Mouse (Mus musculus) embryo, embryonic 10.5 days (tissue): ENCODE data around the gene Tex2.

ENCODE experiments used
- DNase-seq: peaks from one replicate; pipeline ENCODE4 v3.0.0-alpha.2; 2015; ENCODE audit warnings: low spot score

Gene Tex2

DNA sequence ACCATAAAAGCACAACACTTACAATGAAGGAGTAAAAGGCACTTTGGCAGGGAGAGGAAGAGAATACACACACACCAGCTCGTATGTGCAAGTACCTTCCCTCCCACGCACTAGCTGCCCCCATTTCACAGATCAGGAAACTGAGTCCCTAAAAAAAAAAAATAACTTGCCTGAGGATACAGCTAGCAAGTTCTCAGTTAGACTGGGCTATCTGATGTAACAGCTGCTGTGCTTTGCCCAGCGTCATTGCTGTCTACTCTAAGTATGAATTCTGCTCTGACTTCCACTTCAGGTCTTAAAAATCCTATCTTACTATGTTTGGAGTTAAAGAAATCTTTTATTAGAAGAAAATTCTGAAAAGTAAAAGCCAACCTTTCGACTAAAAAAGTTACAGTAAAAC lies 127.6 kb downstream of the Tex2 start:
- no peak for DNase-seq

GRCm38 (mm10) chr11:106484875-106485274 lies 128.3 kb downstream of the Tex2 start:
- no peak for DNase-seq

- DNase-seq = no peak
Observed at GRCm38 (mm10) chr11:106482867-106483266, 130.4 kb downstream of the Tex2 start.

- DNase-seq = no peak
Observed at GRCm38 (mm10) chr11:106481651-106482050, 131.6 kb downstream of the Tex2 start.

- no peak for DNase-seq
Observed at GRCm38 (mm10) chr11:106480530-106480885, 132.7 kb downstream of the Tex2 start.

DNA sequence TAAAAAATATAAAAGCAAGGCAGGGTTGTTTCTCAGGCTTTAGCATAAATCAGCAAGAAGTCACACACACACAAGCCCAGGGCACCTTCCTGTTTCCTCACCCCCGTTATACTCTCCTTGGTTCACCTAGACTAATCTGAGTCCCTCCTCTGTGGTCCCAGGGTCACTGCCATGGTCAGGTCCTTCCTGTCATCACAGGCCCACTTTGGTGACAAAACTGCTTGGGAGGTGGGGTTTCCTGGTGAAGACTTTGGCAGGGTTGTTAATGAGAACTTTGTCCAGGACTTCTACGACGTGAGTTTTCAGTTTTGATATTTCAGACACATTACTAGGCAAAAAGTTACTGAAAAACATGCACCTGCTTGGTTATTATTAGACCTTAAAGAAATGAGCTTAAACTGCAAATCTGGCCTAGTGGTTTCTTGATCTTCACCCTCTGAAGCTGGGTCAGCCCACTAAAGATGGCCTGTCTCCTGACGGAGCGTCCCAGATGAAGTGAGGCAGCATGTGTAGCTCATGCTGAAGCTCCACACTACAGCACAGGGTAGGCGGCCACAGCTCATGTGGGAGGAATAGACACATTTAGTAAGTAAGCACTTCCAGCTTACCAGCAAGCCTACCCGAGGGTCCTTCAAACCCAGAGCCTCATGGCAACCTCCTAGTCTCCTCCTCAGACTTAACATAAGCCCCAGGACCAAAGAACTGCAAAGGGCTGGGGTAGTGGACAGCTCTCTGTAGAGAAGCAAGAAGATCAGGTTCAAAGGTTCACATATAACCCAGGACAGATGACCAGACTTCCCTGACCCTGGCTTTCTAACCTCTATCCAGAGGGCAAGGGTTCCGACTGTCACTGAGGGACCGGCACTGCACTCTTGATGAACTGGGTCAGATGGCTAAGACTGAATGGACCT lies 133.3 kb downstream of the Tex2 start:
- no peak for DNase-seq

- no peak for DNase-seq
Observed at GRCm38 (mm10) chr11:106478745-106479144, 134.5 kb downstream of the Tex2 start.

DNA sequence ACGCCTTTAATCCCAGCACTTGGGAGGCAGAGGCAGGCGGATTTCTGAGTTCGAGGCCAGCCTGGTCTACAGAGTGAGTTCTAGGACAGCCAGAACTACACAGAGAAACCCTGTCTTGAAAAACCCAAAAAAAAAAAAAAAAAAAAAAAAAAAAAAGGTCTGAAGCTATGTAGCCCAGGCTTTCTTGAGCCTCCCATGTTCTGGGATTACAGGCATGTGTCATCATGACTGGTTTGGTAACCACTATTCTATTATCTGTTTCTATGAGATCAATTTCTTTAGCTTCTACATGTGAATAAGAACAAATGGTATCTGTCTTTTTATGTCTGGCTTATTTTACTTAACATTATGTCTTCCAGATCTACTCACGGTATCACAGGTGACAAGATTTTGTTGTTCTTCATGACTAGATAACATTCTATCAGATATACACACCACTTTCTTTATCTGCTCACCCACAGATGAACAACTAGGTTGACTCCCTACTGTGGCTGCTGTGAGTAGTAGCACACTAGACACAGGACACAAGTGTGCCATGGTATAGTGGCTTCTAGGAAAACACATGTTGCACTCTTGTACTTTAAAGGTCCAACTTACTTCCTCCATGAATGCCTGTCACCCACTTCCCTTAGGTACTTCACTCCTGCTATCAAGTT lies 135.6 kb downstream of the Tex2 start:
- no peak for DNase-seq

GRCm38 (mm10) chr11:106475309-106475708 lies 137.9 kb downstream of the Tex2 start:
- DNase-seq = no peak

GRCm38 (mm10) chr11:106471629-106472028 lies 141.6 kb downstream of the Tex2 start:
- no peak for DNase-seq

DNA sequence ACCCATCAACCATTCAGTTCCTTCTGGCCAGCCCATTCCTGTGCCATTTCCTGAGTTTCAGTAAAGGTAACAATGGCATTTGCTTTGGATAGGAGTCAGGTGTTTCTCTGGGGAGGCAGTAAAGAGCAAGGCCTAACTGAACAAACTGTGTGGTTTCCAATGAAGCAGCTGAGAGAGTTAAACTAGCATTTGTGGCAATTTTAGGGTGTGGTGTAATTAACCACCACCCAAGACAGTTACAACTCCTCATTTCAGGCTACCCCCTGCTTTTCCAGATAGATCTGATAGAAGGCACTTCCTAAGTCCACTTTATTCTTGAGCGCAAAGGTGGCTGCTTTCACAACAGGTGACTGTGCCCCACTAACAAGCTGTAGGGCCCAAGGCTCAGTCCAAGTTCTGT lies 144.7 kb downstream of the Tex2 start:
- DNase-seq = no peak

DNA sequence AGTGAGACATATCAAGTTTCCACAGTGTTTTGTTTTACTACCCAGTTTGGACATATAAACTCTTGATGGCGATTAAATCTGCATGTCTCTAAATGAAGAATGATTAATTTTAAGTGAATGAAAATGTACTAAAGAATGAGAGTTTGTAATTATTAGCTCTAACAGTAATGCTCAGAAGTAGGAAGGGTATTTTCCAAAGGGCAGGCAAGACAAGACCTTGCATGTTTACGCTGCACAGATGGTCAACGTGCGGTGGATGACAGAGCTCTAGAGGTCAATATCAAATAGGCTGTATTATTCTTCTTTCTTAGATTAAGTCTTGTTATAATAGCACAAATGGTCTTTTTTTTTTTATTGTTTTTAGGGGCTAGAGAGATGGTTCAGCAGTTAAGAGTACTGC lies 147.3 kb downstream of the Tex2 start:
- DNase-seq = no peak

DNA sequence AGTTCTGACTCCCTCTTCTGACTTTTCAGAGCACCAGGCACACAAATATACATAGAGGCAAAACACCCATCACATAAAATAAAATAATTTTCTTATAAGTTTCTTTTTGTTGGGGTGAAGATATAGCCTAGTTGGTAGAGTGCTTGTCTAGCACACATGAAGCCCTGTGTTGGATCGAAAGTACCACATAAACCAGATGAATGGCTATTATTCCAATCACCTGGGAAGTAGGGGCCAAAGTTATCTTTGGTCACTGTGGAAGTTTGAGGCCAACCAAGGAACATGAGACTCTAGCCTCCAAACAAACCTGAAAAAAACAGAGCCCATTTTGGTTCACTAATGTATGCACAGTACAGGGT lies 147.7 kb downstream of the Tex2 start:
- no peak for DNase-seq

DNA sequence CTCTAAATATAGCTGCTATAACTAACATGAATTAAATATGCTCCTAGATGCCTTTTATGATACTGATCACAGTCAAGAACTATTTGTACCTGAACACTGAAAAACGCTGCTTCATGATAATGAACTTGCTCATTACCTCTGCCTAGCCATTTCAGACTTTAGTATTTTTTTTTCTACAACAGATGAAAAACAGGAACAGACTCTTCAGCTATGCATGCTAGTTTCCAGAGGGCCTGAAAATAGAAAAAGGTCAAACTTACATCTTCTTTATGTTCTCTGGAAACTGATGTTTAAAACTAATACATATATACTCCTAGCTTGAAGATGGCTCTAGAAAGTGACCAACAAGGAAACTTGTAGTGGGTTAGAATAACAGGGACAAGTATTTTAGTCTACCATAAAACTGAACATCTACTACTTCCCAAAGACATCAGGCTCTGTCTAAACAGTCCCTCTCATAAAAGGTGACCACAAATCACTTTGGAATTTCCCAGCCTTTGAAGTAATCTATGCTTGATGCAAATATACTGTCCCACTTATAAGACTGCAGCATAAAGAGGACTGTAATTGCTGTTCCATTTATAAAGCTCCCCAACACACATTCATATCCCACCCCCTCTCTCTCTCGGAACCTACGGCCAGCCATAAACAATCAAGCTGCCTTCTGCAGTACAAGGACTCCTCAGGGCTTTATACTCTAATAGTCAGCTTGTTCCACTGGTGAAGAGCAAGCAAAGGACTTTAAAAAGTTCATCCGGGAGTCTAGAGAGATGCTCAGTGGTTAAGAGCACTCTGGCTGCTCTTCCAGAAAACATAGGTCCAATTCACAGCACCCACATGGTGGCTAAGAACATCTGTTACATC lies 148.3 kb downstream of the Tex2 start:
- DNase-seq = no peak

DNA sequence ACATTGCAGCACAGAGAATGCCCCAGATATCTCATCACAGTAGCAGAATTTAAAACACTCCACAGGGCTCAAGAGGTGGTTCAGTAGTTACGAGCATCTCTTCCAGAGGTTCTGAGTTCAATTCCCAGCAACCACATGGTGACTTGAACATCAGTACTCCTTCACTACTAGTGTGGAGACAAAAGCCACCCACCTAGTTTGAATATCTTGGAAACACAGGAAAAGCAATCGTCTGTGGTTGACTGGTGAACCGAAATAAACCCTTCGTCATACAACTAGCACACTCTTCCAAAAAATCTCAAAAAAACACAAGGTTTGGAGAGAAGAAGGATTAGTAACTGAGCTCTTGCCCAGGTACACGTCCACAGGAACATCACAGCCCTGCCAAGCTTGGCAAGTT lies 149.4 kb downstream of the Tex2 start:
- no peak for DNase-seq

- no peak for DNase-seq
Observed at GRCm38 (mm10) chr11:106462309-106462708, 150.9 kb downstream of the Tex2 start.

DNA sequence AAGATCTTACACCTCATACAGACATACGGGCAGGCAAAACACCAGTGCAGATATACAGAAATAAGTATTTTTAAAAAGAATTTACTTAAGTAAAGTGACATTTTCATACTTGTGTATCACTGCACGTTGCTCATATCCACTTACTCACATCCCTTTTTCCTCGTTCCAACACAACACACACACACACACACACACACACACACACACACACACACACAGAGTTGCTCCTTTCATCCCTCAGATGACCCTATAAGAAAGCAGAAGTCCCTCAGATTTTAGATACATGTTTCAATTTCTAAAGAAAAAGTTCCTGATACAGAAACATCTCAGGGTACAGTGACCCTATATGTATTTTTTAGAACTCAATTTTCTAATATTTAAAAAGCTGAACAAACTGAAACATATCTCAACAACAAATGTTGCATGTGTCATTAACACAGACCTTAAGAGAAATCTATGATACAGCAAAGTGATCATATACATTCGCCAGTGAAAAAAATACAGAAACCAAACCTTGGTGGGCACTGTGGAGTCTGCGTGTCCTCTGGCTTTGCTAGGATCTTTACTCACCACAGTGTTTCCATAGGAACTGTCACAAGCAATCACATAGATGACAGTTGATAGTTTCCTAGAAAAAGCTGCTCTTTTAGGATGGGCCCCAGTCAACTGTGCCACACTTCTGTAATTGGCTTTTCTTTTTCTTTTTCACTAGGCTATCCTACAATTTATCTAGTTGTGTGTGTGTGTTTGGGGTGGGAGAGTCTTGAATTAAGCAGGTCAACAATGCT lies 151.9 kb downstream of the Tex2 start:
- DNase-seq = no peak

DNA sequence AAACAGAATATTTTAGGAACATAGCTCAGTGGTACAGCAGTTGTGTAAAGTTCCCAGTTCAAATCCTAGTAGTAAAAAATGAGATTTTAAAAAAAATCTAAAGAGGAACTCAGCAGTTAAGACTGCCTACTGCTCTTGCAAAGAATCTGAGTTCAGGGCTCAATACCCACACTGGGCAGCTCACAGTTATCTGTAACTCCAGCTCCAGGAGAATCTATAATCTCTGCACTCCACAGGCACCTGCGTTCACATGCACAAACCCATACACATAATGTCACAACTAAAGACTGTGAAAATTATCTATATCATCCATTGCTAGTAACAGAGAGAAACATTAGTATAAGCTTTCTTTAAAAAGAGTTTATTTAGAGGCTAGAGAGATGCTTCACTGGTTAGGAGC lies 152.6 kb downstream of the Tex2 start:
- DNase-seq = no peak

GRCm38 (mm10) chr11:106458540-106458939 lies 154.7 kb downstream of the Tex2 start:
- no peak for DNase-seq
